Mouse (Mus musculus) cerebellum, adult 2 months (tissue): Measurements from ENCODE around the gene Sephs2.

ENCODE experiments used
- CTCF ChIP-seq: fragments of 200-500 bp; IDR thresholded peaks from 2 replicates; pipeline ENCODE4 v1.5.1; 2011; ENCODE audit warnings: low read depth, mild to moderate bottlenecking, control low read depth, low read length, moderate library complexity, borderline replicate concordance; ENCODE audit not compliant: insufficient read depth
- POLR2A ChIP-seq: fragments of 200-500 bp; IDR thresholded peaks from 2 replicates; pipeline ENCODE4 v1.6.1; 2011; ENCODE audit warnings: low read length, control low read depth, borderline replicate concordance; ENCODE audit not compliant: insufficient read depth

DNA sequence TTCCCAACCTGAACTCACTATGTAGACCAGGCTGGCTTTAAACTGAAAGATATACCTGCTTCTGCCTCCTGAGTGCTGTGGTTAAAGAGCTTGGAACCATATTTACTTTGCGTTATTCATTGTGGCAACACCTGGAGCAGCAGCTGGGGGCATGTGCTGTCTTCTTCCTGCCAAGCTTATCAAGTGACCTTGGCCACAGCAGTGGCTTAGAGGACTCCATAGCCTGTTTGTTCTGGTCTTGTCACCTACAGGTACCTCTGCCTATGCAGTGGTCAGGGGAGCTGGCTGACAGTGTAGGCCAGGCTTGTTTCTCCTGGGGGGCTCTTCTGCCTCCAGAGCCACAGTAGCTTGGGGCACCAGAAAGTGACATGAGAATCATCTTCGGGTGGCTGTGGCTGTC is 34.6 kb upstream of the Sephs2 start:
- TF ChIP-seq CTCF = no peak
- TF ChIP-seq POLR2A = no peak
